Mouse (Mus musculus) ES-E14 (cell line): ENCODE data around the gene Mxra7.

Experiments
- HCFC1 ChIP-seq: IDR thresholded peaks from 2 replicates; pipeline ENCODE4 v1.6.1; 2012; ENCODE audit warnings: low read length, inconsistent platforms, borderline replicate concordance; ENCODE audit not compliant: insufficient read depth
- MAFK ChIP-seq: IDR thresholded peaks from 2 replicates; pipeline ENCODE4 v1.6.1; 2014; ENCODE audit warnings: mild to moderate bottlenecking, low read depth, low read length, inconsistent platforms; ENCODE audit not compliant: insufficient read depth
- ZNF384 ChIP-seq: IDR thresholded peaks from 2 replicates; pipeline ENCODE4 v1.6.1; 2012; ENCODE audit warnings: low read depth, low read length, inconsistent platforms

DNA sequence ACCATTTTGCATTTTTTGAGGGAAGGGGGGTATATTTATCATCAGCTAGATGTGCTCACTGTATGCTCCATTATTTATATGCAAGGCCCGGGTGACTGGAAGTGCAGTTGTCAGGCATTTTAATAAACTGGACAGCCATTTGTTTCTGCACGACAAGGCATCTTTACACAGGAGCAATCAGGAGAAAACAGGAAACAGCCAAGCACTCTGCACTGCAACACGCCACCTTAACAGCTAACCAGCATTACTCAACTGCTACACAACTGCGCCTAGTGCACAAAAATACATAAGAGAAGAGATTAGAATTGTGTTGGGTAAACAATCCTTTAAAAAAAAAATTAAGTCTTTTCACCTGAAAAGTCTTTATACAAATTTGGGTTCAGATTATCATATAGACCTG lies 22.2 kb upstream of the Mxra7 start:
- TF ChIP-seq ZNF384, result no peak
- no peak for TF ChIP-seq HCFC1
- no peak for TF ChIP-seq MAFK
